Comparison of ENCODE assay signal across 17 mouse cellular contexts in the genomic region with DNA sequence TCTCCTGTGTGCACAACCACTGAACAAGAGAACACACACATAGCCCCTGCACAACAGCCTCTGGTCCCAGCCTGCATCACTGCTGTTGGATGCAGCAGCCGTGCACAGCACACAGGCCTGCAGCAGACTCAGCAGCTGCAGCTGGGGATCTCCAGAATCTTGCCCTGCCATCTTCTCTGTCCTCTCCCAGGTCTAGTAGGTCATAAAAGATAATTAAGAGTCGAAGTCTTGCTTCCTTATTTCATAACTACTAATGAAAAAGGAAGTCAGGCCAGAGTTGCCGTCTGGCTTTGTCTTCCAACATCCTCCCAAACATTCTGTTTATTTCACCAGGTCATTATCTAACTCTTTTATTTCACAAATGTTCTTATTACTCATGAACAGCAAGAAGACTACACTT.
"Had no signal": no experiment of that assay in that cellular context is flagged by ENCODE, and none has a peak within 500 bp of the region (broad histone marks: within the 10 kb centered on the region; RNA-seq: fewer than 3 reads in every experiment).

No protein-coding gene starts in this region.

- H3K36me3 ChIP-seq: stomach, embryonic 15.5 days had no signal

- DNase-seq: kidney, adult 8-10 months; kidney, postnatal 14 days; kidney, postnatal 4 days; left cerebral cortex, postnatal 4 days; lung, adult 2 months; lung, postnatal 14 days; lung, postnatal 4 days; thymus, postnatal 25 days had no signal

- H3K9ac ChIP-seq: limb, embryonic 12.5 days; limb, embryonic 15.5 days; liver, embryonic 12.5 days; liver, embryonic 15.5 days; midbrain, embryonic 13.5 days; stomach, embryonic 15.5 days had no signal

- H3K9me3 ChIP-seq: limb, embryonic 12.5 days; limb, embryonic 15.5 days; liver, embryonic 12.5 days; liver, embryonic 15.5 days; megakaryocyte, embryonic 14.5 days; midbrain, embryonic 10.5 days; midbrain, embryonic 13.5 days; stomach, embryonic 15.5 days had no signal

- H3K4me1 ChIP-seq: limb, embryonic 12.5 days; limb, embryonic 15.5 days; midbrain, embryonic 10.5 days; midbrain, embryonic 13.5 days; stomach, embryonic 15.5 days had no signal

- H3K4me3 ChIP-seq: limb, embryonic 12.5 days; limb, embryonic 15.5 days; liver, embryonic 12.5 days; liver, embryonic 15.5 days; megakaryocyte, embryonic 14.5 days; midbrain, embryonic 10.5 days; midbrain, embryonic 13.5 days; stomach, embryonic 15.5 days had no signal

- H3K27me3 ChIP-seq: limb, embryonic 12.5 days; limb, embryonic 15.5 days; liver, embryonic 12.5 days; liver, embryonic 15.5 days; megakaryocyte, embryonic 14.5 days; midbrain, embryonic 13.5 days; stomach, embryonic 15.5 days had no signal

- H3K27ac ChIP-seq: limb, embryonic 12.5 days; limb, embryonic 15.5 days; liver, embryonic 12.5 days; liver, embryonic 15.5 days; midbrain, embryonic 10.5 days; midbrain, embryonic 13.5 days; stomach, embryonic 15.5 days had no signal

- H3K4me2 ChIP-seq: limb, embryonic 12.5 days; limb, embryonic 15.5 days; liver, embryonic 12.5 days; liver, embryonic 15.5 days; midbrain, embryonic 13.5 days; stomach, embryonic 15.5 days had no signal

- ATAC-seq: liver, embryonic 12.5 days; midbrain, embryonic 13.5 days; midbrain, embryonic 16.5 days had no signal
